Mouse (Mus musculus) heart, adult 11 months (tissue): ENCODE measurements around the gene Cadm4.
"Not testable (repeated sequence)": the region's sequence is repeated elsewhere in the genome, so short reads cannot be mapped to it uniquely, and the experiment has no call there.

ENCODE experiments used
- DNase-seq: peaks from one replicate; pipeline ENCODE4 v3.0.0; 2022

Cadm4 gene

DNA sequence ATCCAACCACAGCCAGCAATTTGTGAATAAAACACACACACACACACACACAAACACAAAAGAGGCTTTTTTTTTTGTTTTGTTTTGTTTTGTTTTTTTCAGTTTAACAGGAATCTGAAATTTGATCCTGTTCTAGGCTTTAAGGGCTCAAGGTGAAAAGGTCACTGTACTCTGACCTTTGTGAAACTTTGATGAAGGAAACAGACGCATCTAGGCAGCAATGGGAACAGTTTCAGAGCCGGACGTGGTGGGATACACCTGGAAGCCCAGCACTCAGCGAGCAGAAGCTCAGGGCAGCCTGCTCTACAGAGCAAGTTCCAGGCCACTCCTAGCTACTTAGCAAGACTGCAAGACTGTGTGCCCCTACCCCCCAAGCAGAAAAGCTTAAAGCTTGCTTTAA is 23.0 kb downstream of the Cadm4 start:
- DNase-seq, result no peak

GRCm38 (mm10) chr7:24505447-24506064 is 23.7 kb downstream of the Cadm4 start:
- no peak for DNase-seq

GRCm38 (mm10) chr7:24506065-24506459 is 24.2 kb downstream of the Cadm4 start:
- no peak for DNase-seq

DNA sequence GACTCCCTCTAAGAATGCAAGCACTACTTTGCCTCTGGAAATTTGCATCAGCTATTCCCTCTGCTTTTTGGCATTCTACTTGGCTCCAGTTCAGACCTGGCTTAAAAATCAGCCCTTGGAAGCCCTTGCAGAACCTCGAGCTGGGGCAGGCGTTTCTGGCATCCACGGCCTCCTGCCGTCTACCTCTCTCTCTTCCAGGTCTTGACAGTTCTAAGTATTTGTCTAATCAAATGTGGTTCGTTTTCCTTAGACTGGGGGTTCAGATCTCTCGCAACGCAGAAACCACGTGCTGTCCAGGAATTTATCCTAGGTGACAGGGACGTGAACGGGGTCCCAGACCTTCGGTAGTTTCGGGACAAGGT is 24.6 kb downstream of the Cadm4 start:
- peak; percentile 94 for DNase-seq

DNA sequence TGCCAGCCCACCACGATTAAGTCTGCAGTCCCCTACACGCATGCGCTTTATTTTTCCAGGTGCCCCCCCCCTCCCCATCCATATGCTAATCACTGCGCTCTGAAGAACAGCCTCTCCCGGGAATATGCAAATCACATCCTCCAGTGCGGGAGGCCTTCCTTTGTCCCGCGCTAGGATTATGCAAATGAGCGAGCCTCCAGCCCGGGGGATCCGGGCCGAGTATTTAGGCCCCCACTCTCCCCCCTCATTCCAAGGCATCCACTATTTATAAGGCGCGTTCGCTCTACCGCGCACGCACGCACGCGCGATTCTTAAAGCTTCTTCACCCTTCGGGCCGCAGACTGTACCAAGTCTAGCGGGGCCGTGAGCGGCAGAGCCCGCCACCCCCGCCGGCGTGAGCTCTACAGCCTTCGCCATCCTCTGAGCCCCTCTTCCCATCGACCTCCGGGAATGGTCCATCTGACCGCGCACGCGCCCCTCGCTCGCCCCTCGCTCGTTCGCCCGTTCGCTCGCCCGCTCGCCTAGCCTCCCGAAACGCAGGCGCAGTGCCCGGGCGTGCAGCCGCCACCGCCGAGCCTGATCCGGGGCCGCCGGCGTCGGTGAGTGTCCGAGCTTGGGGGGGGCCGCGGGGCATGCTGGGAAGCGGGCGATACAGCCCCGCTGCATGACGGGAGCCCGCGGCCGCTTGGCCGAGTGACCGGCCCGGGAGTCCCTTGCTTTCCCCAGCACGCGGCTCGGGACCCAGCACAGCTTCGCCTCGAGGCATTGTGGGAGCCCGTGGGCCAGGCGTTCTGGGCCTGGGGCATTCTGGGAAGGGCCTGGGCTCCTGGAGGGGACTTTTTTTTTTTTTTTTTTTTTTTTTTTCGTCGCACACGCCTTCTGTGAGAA is 25.3 kb downstream of the Cadm4 start, which contains the start of gene Zfp428:
Zfp428 (plus strand) TSS at position 169 of the 888 bp plus-strand sequence.
- DNase-seq, result peak; percentile 99

DNA sequence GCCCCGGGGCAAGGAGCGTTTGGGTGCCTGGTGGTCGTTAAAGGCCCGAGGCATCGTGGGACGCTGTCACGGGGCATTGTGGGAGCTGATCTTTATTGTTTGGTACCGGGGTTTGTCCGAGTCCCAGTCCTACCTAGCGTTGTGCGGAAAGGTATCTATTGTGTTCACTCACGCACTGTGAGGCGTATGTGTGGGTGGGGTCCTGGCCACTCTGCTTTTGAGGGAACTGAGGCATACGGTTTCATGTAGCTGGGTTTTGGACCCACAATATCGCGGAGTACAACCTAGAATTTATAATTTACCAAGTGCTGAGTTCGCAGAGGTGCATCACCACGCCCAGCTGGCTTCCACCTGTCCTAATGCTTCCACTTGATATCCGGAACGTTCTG is 25.9 kb downstream of the Cadm4 start:
- DNase-seq, result no peak

DNA sequence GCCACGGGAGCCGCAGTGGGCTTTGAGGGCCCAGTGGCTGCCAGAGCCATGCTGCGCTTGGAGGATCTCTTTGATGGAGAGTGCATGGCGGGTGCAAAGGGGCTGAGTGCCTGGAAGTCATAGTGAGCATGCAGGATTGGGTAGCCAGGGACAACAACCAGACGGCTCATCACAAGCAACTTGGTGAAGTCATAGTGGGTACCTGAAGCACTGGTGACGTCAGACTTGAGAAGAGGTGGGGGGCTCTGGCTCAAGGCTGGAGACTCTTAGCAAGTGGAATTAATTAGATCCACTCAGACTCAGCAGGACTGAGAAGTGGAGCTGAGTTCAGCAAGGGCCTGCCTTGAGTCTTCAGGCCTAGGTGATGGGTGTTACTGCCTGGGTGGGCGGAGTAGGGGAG is 30.5 kb downstream of the Cadm4 start, which contains the start of gene AC161166.1:
AC161166.1 (minus strand) TSS at position 101 of the 400 bp plus-strand sequence.
- DNase-seq, result no peak

DNA sequence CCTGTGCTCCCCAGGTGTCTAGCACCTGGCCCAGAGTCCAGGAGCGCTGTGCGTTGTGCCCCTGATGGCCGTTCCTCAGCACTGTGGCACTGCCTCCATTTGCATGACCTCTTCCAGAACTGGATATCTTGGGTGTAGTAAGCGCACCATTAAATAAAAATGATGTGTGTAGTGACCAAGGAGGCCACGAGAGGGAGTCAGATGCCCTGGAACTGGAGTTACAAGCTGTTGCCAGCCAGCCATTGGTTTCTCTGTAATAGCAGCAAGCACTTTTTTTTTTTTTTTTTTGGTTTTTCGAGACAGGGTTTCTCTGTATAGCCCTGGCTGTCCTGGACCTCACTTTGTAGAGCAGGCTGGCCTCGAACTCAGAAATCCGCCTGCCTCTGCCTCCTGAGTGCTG is 34.5 kb downstream of the Cadm4 start:
- DNase-seq, result not testable (repeated sequence)

GRCm38 (mm10) chr7:24517077-24517476 is 35.3 kb downstream of the Cadm4 start:
- DNase-seq, result no peak

DNA sequence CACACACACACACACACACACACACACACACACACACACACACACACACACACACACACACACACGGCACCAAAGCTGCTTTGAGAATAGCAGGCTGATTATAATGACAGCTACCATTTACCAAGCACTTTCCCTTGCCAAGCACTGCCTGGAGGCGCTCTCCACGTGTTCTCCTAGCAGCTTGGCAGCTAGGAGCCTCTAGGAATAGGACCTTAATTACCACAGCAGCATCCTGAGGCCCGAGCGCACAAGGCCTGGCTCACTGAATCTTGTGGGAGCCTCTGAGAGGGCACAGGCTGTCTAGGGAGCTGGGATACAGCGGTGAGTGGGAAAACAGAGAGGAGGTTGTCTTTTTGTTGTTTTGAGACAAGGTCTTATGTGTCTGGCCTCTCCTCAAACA is 35.8 kb downstream of the Cadm4 start:
- DNase-seq, result peak; percentile 94

DNA sequence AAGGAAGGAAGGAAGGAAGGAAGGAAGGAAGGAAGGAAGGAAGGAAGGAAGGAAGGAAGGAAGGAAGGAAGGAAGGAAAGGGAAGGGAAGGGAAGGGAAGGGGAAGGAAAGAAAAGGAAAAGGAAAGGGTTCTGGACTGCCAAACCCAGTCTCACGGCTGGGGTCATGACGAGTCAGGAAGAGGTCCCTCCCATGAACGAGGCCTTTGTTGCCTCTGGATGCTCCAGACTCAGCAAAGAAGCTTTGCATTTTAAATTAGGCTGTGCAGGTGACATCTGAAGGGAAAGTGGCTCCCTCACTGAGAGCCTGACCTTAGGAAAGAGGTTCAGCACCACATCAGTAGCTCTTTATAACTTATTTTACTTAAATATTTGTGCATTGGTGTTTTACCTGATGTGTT is 37.3 kb downstream of the Cadm4 start:
- no peak for DNase-seq

- not testable (repeated sequence) for DNase-seq
Measured at GRCm38 (mm10) chr7:24520054-24520453, 38.2 kb downstream of the Cadm4 start.

DNA sequence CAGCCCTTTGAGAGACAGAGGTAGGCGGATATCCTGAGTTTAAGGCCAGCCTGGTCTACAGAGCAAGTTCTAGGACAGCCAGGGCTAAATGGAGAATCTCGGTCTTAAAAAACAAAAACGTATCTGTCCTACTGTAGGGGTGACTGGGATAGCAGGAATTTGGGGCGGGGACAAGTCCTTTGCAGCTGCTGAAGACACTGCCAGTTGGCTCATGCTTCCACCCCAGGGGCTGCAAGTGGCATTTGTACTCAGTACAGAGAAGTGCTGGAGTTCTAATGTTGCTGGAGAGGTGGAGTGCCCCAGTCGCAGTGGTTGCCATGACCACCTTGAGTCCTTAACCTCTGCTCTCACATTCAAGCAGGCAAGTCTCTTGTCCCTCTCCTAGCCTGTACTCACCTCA is 41.0 kb downstream of the Cadm4 start:
- no peak for DNase-seq

- DNase-seq, result no peak
Measured at GRCm38 (mm10) chr7:24523723-24524122, 41.9 kb downstream of the Cadm4 start.

GRCm38 (mm10) chr7:24524978-24525377 is 43.2 kb downstream of the Cadm4 start:
- DNase-seq, result no peak

- no peak for DNase-seq
Measured at GRCm38 (mm10) chr7:24525686-24526420, 44.0 kb downstream of the Cadm4 start.

DNA sequence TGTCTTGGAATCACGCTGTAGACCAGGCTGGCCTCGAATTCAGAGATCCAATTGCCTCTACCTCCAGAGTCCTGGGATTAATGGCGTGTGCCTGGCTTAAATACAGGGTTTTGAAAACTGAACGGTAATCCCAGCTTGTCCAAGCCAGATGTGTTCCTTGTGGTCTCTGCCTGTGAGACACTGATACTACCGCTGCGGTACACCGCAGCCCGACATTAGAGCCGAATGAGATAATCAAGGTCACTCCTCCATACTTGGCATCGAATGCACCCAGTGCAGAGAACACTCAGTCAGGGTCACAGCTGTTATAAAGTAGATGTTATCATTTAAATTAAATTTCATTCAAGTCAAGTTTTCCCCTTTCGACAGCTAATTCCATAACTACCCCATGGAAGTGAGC is 47.0 kb downstream of the Cadm4 start:
- DNase-seq, result no peak

- DNase-seq, result peak; percentile 93
Measured at GRCm38 (mm10) chr7:24529580-24529979, 47.8 kb downstream of the Cadm4 start.

DNA sequence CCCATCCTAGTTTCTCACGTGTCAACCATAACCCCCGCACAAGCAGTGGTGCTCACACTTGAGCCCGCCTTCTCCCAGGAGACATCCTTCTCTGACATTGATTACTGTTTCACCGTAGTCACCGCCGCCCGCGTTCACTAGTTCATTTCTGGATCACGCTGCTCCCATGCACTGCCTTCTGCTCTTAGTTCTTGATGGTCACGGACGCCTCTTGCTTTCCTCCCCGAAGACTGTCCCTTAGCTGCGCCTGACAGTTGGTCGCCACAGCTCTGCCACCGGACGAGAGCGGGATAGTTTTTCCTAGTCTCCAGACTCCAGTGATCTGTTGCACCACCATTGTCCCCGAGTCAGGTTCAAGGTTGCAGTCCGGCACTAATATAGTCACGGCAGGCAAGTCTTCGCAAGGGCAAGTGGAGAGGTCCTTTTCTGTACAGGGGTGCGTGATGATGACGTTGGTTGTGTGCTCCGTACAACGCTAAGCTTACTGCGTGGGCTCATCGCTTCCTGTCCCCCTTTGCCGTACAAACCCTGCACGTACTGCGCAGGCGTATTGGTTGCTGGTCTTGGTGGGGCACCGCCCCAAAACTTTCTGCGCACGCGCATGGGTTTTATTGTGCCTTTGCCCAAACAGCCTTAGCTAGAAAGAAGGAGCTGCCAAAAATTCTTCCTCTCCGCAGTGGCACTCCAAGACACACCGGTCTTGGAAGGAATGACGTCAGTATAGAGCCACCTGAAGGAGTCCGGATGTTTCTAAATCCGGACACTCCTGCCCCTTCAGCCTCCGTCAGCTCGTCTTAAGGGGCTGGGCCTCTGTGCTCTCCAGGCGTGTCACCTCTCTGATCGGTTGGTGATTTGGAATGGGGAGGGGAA is 48.5 kb downstream of the Cadm4 start, which contains the start of gene Irgq:
Irgq (plus strand) TSS at position 628 of the 870 bp plus-strand sequence.
- peak; percentile 100 for DNase-seq

GRCm38 (mm10) chr7:24531211-24531971 is 49.6 kb downstream of the Cadm4 start:
- peak; percentile 96 for DNase-seq

- DNase-seq, result no peak
Measured at GRCm38 (mm10) chr7:24533031-24533571, 51.3 kb downstream of the Cadm4 start.
